Mouse (Mus musculus) kidney, adult 2 months (tissue): Measurements from ENCODE around the gene Adra2a. TPM values are rescaled to one million over a fixed set of nuclear protein-coding genes. Genes with fewer than 3 reads are reported as not detected.

Experiments
- DNase-seq: peaks from one replicate; pipeline ENCODE4 v3.0.0; 2021
- H3K27ac ChIP-seq: fragments of 200-500 bp; 2 replicates; pipeline ENCODE4 v1.5.1; 2012; ENCODE audit warnings: low read depth, low read length, control low read depth, inconsistent platforms; ENCODE audit not compliant: insufficient read depth
- H3K27me3 ChIP-seq: fragments of 200-500 bp; replicated peaks from 2 replicates; pipeline ENCODE4 v1.6.1; 2012; ENCODE audit warnings: mild to moderate bottlenecking, moderate library complexity, low read length, inconsistent platforms; ENCODE audit not compliant: control insufficient read depth, insufficient read depth
- H3K36me3 ChIP-seq: fragments of 200-500 bp; 2 replicates; pipeline ENCODE4 v1.6.1; 2012; ENCODE audit warnings: mild to moderate bottlenecking, moderate library complexity, low read length, inconsistent platforms; ENCODE audit not compliant: control insufficient read depth, insufficient read depth
- H3K4me1 ChIP-seq: fragments of 200-500 bp; 2 replicates; pipeline ENCODE4 v1.6.1; 2011; ENCODE audit warnings: low read length; ENCODE audit not compliant: control insufficient read depth, insufficient read depth
- H3K4me3 ChIP-seq: fragments of 200-500 bp; 2 replicates; pipeline ENCODE4 v1.5.1; 2011; ENCODE audit warnings: mild to moderate bottlenecking, low read depth, low read length, control low read depth; ENCODE audit not compliant: insufficient read depth
- CTCF ChIP-seq: fragments of 200-500 bp; conservative IDR thresholded peaks from 2 replicates; pipeline ENCODE4 v1.5.1; 2011; ENCODE audit warnings: low read depth, mild to moderate bottlenecking, control low read depth, low read length, moderate library complexity, mixed read lengths; ENCODE audit not compliant: insufficient read depth, insufficient read length
- POLR2A ChIP-seq: fragments of 200-500 bp; IDR thresholded peaks from one replicate; pipeline ENCODE4 v1.6.1; 2011; ENCODE audit warnings: low read depth, low read length, control low read depth
- WGBS: fragments of 180-500 bp; shearing (Covaris S2); methylation state at CpG from one replicate; pipeline ENCODE4 v1.1.7; 2018; 5-methylcytosine and 5-hydroxymethylcytosine counted together
- polyA plus RNA-seq: library from polyadenylated mRNA; depleted of rRNA; stranded (reverse); fragments of >200 nt; gene quantifications from 2 replicates; pipeline ENCODE4 v1.2.3, GENCODE M21; 2012; rRNA removed

The Adra2a gene
- polyA plus RNA-seq, 1 experiment = 1.8 TPM

DNA sequence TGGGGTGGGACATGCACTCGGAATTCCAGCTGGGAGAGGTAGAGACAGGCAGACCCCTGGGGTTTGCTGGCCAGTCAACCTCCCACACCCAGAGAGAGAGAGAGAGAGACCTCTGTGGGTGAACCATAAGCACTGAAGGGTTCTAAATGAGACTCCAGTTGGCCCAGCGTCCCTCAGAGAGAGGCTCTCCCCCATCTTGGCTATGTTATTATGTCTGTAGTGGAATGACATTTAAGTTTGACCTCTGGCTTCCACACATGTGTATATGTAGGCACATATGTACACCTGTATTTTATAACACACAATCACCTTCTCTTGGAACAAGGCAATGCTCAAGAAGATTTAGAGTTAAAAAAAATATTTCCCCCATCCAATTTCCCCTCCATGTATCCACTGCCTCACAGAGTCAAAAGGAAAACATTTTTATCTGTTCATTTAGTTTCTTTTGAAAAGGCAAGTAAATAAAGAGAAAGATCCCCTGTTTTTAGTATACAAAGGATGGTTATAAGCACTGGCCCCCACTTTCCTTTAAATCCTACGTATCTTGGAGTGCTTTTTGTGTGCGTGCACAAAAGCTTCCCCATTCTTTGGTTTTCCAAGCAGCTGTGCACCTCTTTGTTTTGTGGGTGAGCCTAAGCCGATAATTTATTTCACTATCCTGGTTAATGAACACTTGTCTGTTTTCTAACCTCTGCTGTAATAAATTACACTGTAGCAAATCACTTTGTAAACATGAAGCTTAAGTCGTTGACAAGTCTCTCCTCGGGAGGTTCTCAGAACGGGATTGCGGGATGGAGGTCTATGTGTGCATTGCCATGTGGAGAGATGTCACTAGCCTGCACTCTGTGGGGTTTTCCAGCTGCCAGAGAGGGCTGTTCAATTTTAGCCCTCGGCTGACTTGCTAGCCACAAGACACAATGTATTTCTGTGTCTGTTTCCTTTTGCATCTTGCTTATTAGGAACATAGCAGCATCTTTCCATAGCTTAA lies 32.7 kb downstream of the Adra2a start:
- Histone ChIP-seq H3K4me3 (no peak overlapping the region), H3K27me3 (no peaks in the 10 kb centered on the region), H3K4me1 (no peaks in the 10 kb centered on the region), H3K27ac (no peak overlapping the region), H3K36me3 (no peaks in the 10 kb centered on the region)
- no peak for DNase-seq
- WGBS = 30% methylated on average over 10 of the region's 10 CpGs
- no peak for TF ChIP-seq POLR2A
- TF ChIP-seq CTCF = no peak

DNA sequence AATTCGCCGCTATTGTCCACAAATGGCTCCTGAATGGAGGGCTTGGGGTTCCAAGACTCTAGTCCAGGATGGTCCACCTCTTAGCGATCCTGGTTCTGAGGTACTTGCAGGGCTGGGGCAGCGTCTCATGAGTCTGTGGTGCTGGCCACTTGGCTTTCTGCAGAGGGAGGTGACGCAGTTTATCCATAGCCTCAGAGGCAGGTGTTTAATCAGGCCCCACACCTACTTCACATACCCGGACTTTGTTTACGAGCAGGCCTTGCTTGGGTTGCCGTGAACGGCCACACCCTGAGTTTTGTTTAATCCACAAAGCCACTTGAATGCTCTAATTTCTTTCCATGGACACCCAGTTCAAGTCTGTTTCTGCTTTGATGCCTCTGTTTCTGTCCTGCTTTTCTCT lies 37.4 kb downstream of the Adra2a start:
- Histone ChIP-seq H3K27me3 (no peaks in the 10 kb centered on the region), H3K4me3 (no peak overlapping the region), H3K27ac (no peak overlapping the region), H3K4me1 (no peaks in the 10 kb centered on the region), H3K36me3 (no peaks in the 10 kb centered on the region)
- no peak for TF ChIP-seq POLR2A
- no peak for TF ChIP-seq CTCF
- DNase-seq = no peak
- WGBS = 83% methylated on average over 9 of the region's 9 CpGs

DNA sequence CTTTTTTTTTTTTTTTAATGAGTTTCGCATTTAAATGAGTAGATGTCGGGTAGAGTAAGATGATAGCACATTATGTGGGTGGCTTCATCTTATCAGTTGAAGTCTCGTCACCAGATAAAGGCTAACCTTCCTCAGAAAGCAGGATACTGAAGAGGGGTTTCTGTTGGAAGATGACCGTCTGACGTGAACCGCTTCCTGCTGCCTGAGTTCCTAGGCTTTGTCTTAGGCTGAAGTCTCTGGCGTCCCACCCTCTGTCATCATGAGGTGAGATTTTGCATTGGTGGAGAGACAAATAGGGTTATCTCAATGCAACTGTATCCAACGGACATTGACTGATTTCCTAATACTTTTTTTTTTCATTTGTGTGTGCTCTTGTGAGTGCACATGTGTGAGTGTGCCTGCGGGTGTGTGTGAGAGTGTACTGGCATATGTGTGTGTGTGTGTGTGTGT lies 37.8 kb downstream of the Adra2a start:
- Histone ChIP-seq H3K27ac (no peak overlapping the region), H3K36me3 (no peaks in the 10 kb centered on the region), H3K27me3 (no peaks in the 10 kb centered on the region), H3K4me3 (no peak overlapping the region), H3K4me1 (no peaks in the 10 kb centered on the region)
- WGBS = 87% methylated on average over 9 of the region's 9 CpGs
- TF ChIP-seq CTCF = no peak
- TF ChIP-seq POLR2A = no peak
- no peak for DNase-seq

DNA sequence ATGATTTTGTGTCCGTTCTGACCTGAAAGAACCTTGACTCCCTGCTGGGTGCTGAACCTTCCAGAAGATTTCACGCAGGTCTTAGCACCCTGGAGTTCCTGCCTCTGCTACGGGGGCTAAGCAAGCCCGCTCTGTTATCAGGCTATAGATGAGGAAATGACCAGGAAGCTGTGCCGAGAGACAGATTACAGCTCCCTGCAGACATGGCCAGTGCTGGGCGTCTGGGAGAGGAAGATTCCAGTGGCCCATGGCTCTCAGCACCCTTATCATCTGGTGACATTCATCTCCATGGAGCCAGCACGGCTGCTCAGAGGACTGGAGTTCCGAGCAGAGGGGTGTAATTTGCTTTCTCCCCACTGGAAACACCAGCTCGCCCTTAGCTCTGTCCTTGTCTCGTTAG lies 43.4 kb downstream of the Adra2a start:
- DNase-seq = no peak
- H3K36me3 ChIP-seq = no peaks in the 10 kb centered on the region
- H3K27me3 ChIP-seq = no peaks in the 10 kb centered on the region
- no peak overlapping the region for H3K4me3 ChIP-seq
- 58% methylated on average over 10 of the region's 10 CpGs for WGBS
- H3K27ac ChIP-seq = no peak overlapping the region
- TF ChIP-seq POLR2A (no peak), CTCF (no peak)
- H3K4me1 ChIP-seq = no peaks in the 10 kb centered on the region

DNA sequence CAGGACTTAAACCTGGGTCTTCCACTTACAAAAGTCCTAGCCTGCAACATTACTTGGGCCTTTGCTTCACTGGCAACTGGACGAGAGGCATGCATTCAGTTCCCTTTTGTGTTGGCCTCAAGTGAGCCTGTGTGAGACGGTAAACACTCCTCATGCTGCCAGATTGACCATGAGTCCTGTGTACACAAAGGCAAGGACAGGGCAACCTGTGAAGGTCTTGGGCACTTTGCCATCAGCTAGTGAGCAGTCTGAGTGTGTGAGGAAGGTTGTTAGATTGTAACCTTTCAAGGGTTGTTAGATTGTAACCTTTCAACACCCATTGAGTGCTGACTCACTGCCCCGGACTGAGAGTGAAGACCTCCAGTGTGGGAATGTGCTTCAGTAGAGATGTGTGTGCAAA lies 49.6 kb downstream of the Adra2a start:
- no peaks in the 10 kb centered on the region for H3K27me3 ChIP-seq
- DNase-seq = peak; percentile 10
- TF ChIP-seq CTCF (no peak), POLR2A (no peak)
- no peak overlapping the region for H3K4me3 ChIP-seq
- H3K4me1 ChIP-seq = no peaks in the 10 kb centered on the region
- H3K27ac ChIP-seq = no peak overlapping the region
- 89% methylated on average over 3 of the region's 3 CpGs for WGBS
- no peaks in the 10 kb centered on the region for H3K36me3 ChIP-seq

DNA sequence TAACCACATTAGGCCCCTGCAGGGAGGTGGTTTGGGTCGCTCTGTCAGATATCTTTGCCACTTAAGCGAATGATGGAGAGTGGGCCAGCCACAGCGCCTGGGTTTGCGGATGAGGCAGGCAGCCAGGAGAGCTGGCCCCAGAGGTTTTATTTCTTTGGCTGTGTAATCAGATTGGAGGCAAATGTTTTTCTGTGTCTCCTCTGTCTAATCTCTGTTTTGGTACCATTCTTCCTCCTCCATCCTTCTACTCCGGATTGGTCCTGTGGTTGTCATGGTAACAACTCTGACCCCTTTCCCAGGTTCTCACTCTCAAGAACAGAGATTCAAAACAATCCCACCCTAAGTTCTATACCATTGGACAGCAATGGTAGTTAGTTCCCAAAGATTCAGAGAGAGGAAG lies 51.8 kb downstream of the Adra2a start:
- Histone ChIP-seq H3K27me3 (no peaks in the 10 kb centered on the region), H3K36me3 (no peaks in the 10 kb centered on the region), H3K27ac (no peak overlapping the region), H3K4me1 (no peaks in the 10 kb centered on the region), H3K4me3 (no peak overlapping the region)
- DNase-seq = no peak
- WGBS = 68% methylated on average over 5 of the region's 5 CpGs
- TF ChIP-seq POLR2A (no peak), CTCF (no peak)

DNA sequence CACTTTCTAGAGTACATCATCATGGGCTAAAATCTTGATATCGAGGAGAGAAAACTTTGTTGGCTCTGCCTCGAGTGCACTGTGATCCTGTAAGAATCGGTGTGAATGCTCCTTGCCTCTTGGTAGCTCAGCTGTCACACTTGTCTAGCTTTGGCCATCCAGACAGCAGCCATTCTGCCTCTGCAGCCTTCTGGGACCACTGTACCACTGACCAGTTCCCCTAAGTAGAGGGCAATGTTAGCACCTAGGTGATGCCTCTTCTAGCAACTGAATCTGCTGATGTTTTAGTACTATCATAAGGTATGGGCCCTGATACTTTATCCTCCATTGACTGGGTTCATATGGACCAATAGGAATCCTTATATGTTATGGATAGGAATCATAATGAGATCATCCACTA lies 54.4 kb downstream of the Adra2a start:
- no peak overlapping the region for H3K4me3 ChIP-seq
- DNase-seq = no peak
- no peaks in the 10 kb centered on the region for H3K27me3 ChIP-seq
- WGBS = 87% methylated on average over 3 of the region's 3 CpGs
- TF ChIP-seq CTCF = no peak
- no peak for TF ChIP-seq POLR2A
- no peak overlapping the region for H3K27ac ChIP-seq
- no peaks in the 10 kb centered on the region for H3K4me1 ChIP-seq
- H3K36me3 ChIP-seq = no peaks in the 10 kb centered on the region

Other genes with a start within 250 kb of the Adra2a start
- 6.4 and 10.3 TPM in 2 replicates for gene Pdcd4, start 151.9 kb upstream of the Adra2a start, polyA plus RNA-seq
- 16.3 and 19.1 TPM in 2 replicates for gene Shoc2, start 99.8 kb upstream of the Adra2a start, polyA plus RNA-seq
- gene Bbip1, start 99.5 kb upstream of the Adra2a start, polyA plus RNA-seq = 9.4 and 12.6 TPM in 2 replicates